Mouse (Mus musculus): ENCODE results near the gene Nmur1.

Nmur1 gene

GRCm38 (mm10) chr1:86406313-86406712, 19.7 kb downstream of the Nmur1 start:
- DNase-seq, result no peak

GRCm38 (mm10) chr1:86404834-86405233, 21.2 kb downstream of the Nmur1 start:
- peak; percentile 59 for DNase-seq

- DNase-seq, result no peak
Measured at GRCm38 (mm10) chr1:86400096-86400754, 25.8 kb downstream of the Nmur1 start.

GRCm38 (mm10) chr1:86399322-86399721, 26.7 kb downstream of the Nmur1 start:
- no peak for DNase-seq

- no peak for DNase-seq
Measured at GRCm38 (mm10) chr1:86398222-86398621, 27.8 kb downstream of the Nmur1 start.

- DNase-seq, result no peak
Measured at GRCm38 (mm10) chr1:86397621-86398020, 28.4 kb downstream of the Nmur1 start.

- no peak for DNase-seq
Measured at GRCm38 (mm10) chr1:86395897-86396296, 30.1 kb downstream of the Nmur1 start.

GRCm38 (mm10) chr1:86394246-86394645, 31.8 kb downstream of the Nmur1 start:
- no peak for DNase-seq

- no peak for DNase-seq
Measured at GRCm38 (mm10) chr1:86393219-86393618, 32.8 kb downstream of the Nmur1 start.

GRCm38 (mm10) chr1:86391425-86391824, 34.6 kb downstream of the Nmur1 start:
- DNase-seq, result no peak

GRCm38 (mm10) chr1:86389230-86389629, 36.8 kb downstream of the Nmur1 start:
- peak; percentile 87 for DNase-seq

- peak; percentile 61 for DNase-seq
Measured at GRCm38 (mm10) chr1:86381027-86381426, 45.0 kb downstream of the Nmur1 start.

- DNase-seq, result no peak
Measured at GRCm38 (mm10) chr1:86379161-86379569, 46.9 kb downstream of the Nmur1 start.

- no peak for DNase-seq
Measured at GRCm38 (mm10) chr1:86378662-86379061, 47.4 kb downstream of the Nmur1 start.

GRCm38 (mm10) chr1:86376354-86376753, 49.7 kb downstream of the Nmur1 start:
- DNase-seq, result no peak

- DNase-seq, result peak; percentile 73
Measured at GRCm38 (mm10) chr1:86371997-86372396, 54.0 kb downstream of the Nmur1 start.

- DNase-seq, result no peak
Measured at GRCm38 (mm10) chr1:86368086-86368485, 57.9 kb downstream of the Nmur1 start.

GRCm38 (mm10) chr1:86363671-86364070, 62.4 kb downstream of the Nmur1 start:
- peak; percentile 47 for DNase-seq

- DNase-seq, result no peak
Measured at GRCm38 (mm10) chr1:86361852-86362615, 64.0 kb downstream of the Nmur1 start.

GRCm38 (mm10) chr1:86360441-86360840, 65.6 kb downstream of the Nmur1 start:
- peak; percentile 15 for DNase-seq

- DNase-seq, result no peak
Measured at GRCm38 (mm10) chr1:86359798-86360179, 66.2 kb downstream of the Nmur1 start.

- peak; percentile 97 for DNase-seq
Measured at GRCm38 (mm10) chr1:86358906-86359797, 66.9 kb downstream of the Nmur1 start, which contains the start of gene Ncl. TSS of gene Ncl (minus strand) at chr1:86359400.

GRCm38 (mm10) chr1:86358229-86358905, 67.7 kb downstream of the Nmur1 start:
- no peak for DNase-seq
